Mouse (Mus musculus) lung, postnatal 0 days (tissue): Measurements from ENCODE around the gene Hdhd5. TPM values are rescaled to one million over a fixed set of nuclear protein-coding genes. Genes with fewer than 3 reads are reported as not detected.

Experiments
- ATAC-seq: fragments of 200-750 bp; cut with Nextera tagmentation; 2 replicates; pipeline ENCODE4 v1.8.0; 2017; ENCODE audit warnings: moderate library complexity
- DNase-seq: peaks from one replicate; pipeline ENCODE4 v3.0.0-alpha.2; 2016; ENCODE audit warnings: low spot score
- H3K27ac ChIP-seq: fragments of 300-500 bp; sonication (generic); 2 replicates; pipeline ENCODE4 v1.5.1; 2014; ENCODE audit warnings: antibody characterized with exemption, mild to moderate bottlenecking, low read length, mixed read lengths
- H3K27me3 ChIP-seq: fragments of 300-500 bp; sonication (generic); replicated peaks from 2 replicates; pipeline ENCODE4 v1.6.1; 2014; ENCODE audit warnings: low read length, mixed read lengths; ENCODE audit not compliant: insufficient read depth
- H3K36me3 ChIP-seq: fragments of 300-500 bp; sonication (generic); 2 replicates; pipeline ENCODE4 v1.6.1; 2014; ENCODE audit warnings: low read length, mixed read lengths; ENCODE audit not compliant: insufficient read depth
- H3K4me1 ChIP-seq: fragments of 300-500 bp; sonication (generic); 2 replicates; pipeline ENCODE4 v1.6.1; 2014; ENCODE audit warnings: antibody characterized with exemption, low read depth, low read length, mixed read lengths; ENCODE audit not compliant: insufficient read depth
- H3K4me2 ChIP-seq: fragments of 300-500 bp; sonication (generic); replicated peaks from 2 replicates; pipeline ENCODE4 v1.6.1; 2014; ENCODE audit warnings: low read depth, mild to moderate bottlenecking, low read length, moderate library complexity, mixed read lengths
- H3K4me3 ChIP-seq: fragments of 300-500 bp; sonication (generic); 2 replicates; pipeline ENCODE4 v1.5.1; 2014; ENCODE audit warnings: low read depth, low read length
- H3K9ac ChIP-seq: fragments of 300-500 bp; sonication (generic); replicated peaks from 2 replicates; pipeline ENCODE4 v1.6.1; 2014; ENCODE audit warnings: low read depth, mild to moderate bottlenecking
- H3K9me3 ChIP-seq: fragments of 300-500 bp; sonication (generic); 2 replicates; pipeline ENCODE4 v1.6.1; 2016; ENCODE audit warnings: low read length, mixed read lengths
- CTCF ChIP-seq: IDR thresholded peaks from 2 replicates; pipeline ENCODE4 v1.5.1; 2016; ENCODE audit warnings: antibody characterized with exemption, mild to moderate bottlenecking
- EP300 ChIP-seq: IDR thresholded peaks from 2 replicates; pipeline ENCODE4 v1.6.1; 2016; ENCODE audit warnings: antibody characterized with exemption, mild to moderate bottlenecking, control low read depth
- WGBS: fragments of 180-500 bp; shearing (Covaris S2); extraction: QIAGEN DNeasy Blood & Tissue Kit; methylation state at CpG from one replicate; pipeline ENCODE4 v1.1.7; 2014; 5-methylcytosine and 5-hydroxymethylcytosine counted together
- polyA plus RNA-seq: library from polyadenylated mRNA; unstranded; fragments of >200 nt; fragmentation: Nextera tagmentation; extraction: Ambion mirVana; gene quantifications from 2 replicates; pipeline ENCODE4 v1.2.1, GENCODE M21; 2015

Gene Hdhd5
- polyA plus RNA-seq, 1 experiment from 2014 or later, result 10.1 TPM

DNA sequence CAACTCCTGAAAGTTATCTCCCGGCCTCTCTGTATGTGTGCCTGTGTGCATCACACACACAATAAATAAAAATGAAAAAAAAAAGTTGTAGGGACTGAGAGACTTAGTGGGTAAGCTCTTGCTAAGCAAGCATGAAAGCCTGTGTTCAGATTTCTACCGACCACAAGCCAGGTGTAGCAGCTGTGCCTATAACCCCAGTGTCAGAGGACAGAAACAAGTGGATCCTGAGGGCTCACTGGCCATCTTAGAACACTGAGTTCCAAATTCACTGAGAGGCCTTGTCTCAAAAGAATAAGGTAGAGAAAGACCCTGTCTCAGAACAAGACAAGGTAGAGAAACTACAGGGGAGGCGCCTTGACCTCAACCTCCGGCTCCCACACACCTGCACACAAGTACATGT is 62.9 kb downstream of the Hdhd5 start:
- Histone ChIP-seq H3K9me3 (no peaks in the 10 kb centered on the region), H3K4me3 (no peak overlapping the region), H3K9ac (no peak overlapping the region), H3K36me3 (no peaks in the 10 kb centered on the region), H3K27me3 (no peaks in the 10 kb centered on the region), H3K4me1 (0 out of 2 replicates have a peak, but pooled peaks cover 8% of the 10 kb centered on the region), H3K4me2 (no peak overlapping the region), H3K27ac (no peak overlapping the region)
- TF ChIP-seq CTCF (no peak), EP300 (no peak)
- WGBS, result 91% methylated on average over 4 of the region's 4 CpGs
- DNase-seq, result no peak
- ATAC-seq, result no peak

DNA sequence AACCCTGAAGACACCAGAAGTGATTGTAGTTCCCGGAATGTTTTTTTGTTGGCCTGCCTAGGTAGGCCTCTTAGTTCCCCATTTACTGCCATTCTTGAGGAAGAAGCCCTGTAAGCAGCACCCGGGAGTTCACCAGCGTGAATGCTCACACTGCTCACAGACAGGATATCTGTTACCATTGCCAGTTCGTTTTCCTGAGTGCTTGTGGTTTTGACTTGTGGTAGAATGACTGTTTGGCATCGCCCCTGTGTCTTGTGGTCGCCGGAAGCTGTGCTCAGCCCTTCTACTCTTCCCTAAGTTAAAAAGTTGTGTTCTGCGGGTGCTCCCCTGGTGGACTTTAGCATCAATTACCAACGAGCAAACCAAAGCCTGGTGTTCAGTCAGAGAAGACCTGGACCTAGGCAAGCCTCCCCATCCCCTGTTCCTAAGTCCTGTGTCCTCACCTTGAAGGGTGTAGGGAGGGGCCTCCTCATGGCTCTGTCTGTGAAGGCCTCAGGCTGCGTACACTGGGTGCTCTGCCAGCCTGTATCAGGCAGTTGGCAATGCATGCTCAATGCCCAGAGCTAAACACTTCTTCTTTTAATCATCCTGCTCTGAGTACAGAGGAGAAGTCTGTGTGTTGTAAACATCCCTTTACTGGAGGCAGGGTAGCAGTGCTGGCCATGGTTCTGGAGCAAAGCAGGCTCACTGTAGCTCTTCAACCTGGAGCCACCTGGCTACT is 64.3 kb downstream of the Hdhd5 start:
- Histone ChIP-seq H3K27ac (no peak overlapping the region), H3K9ac (no peak overlapping the region), H3K27me3 (0 out of 2 replicates have a peak, but pooled peaks cover 3% of the 10 kb centered on the region), H3K4me3 (no peak overlapping the region), H3K4me2 (no peak overlapping the region), H3K36me3 (no peaks in the 10 kb centered on the region), H3K9me3 (no peaks in the 10 kb centered on the region), H3K4me1 (0 out of 2 replicates have a peak, but pooled peaks cover 8% of the 10 kb centered on the region)
- 77% methylated on average over 10 of the region's 10 CpGs for WGBS
- no peak for TF ChIP-seq CTCF
- DNase-seq, result peak; percentile 29
- no peak for ATAC-seq

DNA sequence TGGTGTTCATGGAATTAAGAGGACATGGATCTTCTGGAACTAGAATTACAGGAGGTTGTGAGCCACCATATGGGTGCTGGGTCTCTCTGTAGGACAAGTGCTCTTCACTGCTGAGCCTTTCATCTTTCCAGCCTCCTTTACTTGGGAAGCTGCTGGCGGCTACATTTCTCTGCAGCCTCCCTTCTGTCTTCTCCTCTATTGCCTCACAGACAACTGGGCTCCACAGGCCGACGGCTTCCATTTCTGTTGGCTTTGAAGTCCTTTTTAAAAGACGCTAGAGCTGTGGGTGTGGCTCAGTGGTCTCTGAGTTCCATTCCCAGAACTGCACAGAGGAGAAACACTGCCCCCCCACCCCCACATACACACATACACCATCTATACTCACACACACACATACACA is 65.7 kb downstream of the Hdhd5 start:
- Histone ChIP-seq H3K27me3 (0 out of 2 replicates have a peak, but pooled peaks cover 5% of the 10 kb centered on the region), H3K9ac (no peak overlapping the region), H3K4me2 (no peak overlapping the region), H3K9me3 (no peaks in the 10 kb centered on the region), H3K27ac (no peak overlapping the region), H3K4me1 (0 out of 2 replicates have a peak, but pooled peaks cover 8% of the 10 kb centered on the region), H3K4me3 (no peak overlapping the region), H3K36me3 (no peaks in the 10 kb centered on the region)
- ATAC-seq, result no peak
- TF ChIP-seq CTCF (no peak), EP300 (no peak)
- no peak for DNase-seq
- 53% methylated on average over 4 of the region's 4 CpGs for WGBS

GRCm38 (mm10) chr6:120464406-120464939 is 66.6 kb downstream of the Hdhd5 start:
- Histone ChIP-seq H3K9ac (no peak overlapping the region), H3K27me3 (0 out of 2 replicates have a peak, but pooled peaks cover 5% of the 10 kb centered on the region), H3K4me1 (0 out of 2 replicates have a peak, but pooled peaks cover 8% of the 10 kb centered on the region), H3K4me3 (peak overlapping the region; percentile 62), H3K36me3 (no peaks in the 10 kb centered on the region), H3K27ac (no peak overlapping the region), H3K4me2 (peak overlapping the region; percentile 79), H3K9me3 (no peaks in the 10 kb centered on the region)
- 0 out of 2 replicates have a peak, but pooled peaks have one; percentile 7 for ATAC-seq
- 40% methylated on average over 9 of the region's 9 CpGs for WGBS
- peak; percentile 59 for DNase-seq
- no peak for TF ChIP-seq EP300
- no peak for TF ChIP-seq CTCF

DNA sequence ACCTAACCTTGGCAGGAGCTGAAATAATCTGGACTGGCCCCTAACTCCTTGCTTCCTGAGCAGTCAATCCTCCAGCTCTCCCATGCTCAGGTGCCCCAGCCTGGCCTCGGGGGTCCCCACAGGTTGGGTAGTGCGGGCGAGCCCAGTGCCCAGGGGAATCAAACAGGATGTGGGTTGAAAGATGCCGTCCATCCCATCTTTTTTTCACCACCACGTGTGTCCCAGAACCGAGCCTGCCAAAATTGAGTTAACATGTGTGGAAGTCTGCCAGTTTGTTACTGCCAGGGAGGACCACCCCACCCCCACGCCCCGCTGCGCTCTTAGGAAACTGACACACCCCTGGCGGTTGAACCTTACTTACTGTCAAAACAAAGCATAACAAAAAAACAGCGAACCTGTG is 67.2 kb downstream of the Hdhd5 start:
- ATAC-seq (0 out of 2 replicates have a peak, but pooled peaks have one; percentile 11), DNase-seq (peak; percentile 72)
- peak; percentile 22; the same call in 1 of the 2 replicates for TF ChIP-seq CTCF
- TF ChIP-seq EP300, result no peak
- peak overlapping the region; percentile 75; the same call in 1 of the 2 replicates for H3K27ac ChIP-seq
- H3K4me3 ChIP-seq, result peak overlapping the region; percentile 62
- H3K27me3 ChIP-seq, result 0 out of 2 replicates have a peak, but pooled peaks cover 5% of the 10 kb centered on the region
- peak overlapping the region; percentile 79 for H3K4me2 ChIP-seq
- H3K9me3 ChIP-seq, result no peaks in the 10 kb centered on the region
- H3K4me1 ChIP-seq, result 0 out of 2 replicates have a peak, but pooled peaks cover 8% of the 10 kb centered on the region
- H3K9ac ChIP-seq, result peak overlapping the region; percentile 65; the same call in 1 of the 2 replicates
- 4% methylated on average over 11 of the region's 11 CpGs for WGBS
- H3K36me3 ChIP-seq, result no peaks in the 10 kb centered on the region

GRCm38 (mm10) chr6:120463086-120463871 is 67.8 kb downstream of the Hdhd5 start, which contains the start of gene Il17ra:
Il17ra (plus strand) TSS chr6:120463247.
- 0 out of 2 replicates have a peak, but pooled peaks cover 8% of the 10 kb centered on the region for H3K4me1 ChIP-seq
- H3K36me3 ChIP-seq, result no peaks in the 10 kb centered on the region
- peak; percentile 97 for ATAC-seq
- peak; percentile 87 for DNase-seq
- TF ChIP-seq CTCF (0 out of 2 replicates have a peak, but pooled peaks have one; percentile 3), EP300 (no peak)
- H3K4me2 ChIP-seq, result peak within 1 kb of the TSS; percentile 79
- 0 out of 2 replicates have a peak, but pooled peaks cover 5% of the 10 kb centered on the region for H3K27me3 ChIP-seq
- no peaks in the 10 kb centered on the region for H3K9me3 ChIP-seq
- H3K9ac ChIP-seq, result peak within 1 kb of the TSS; percentile 65
- H3K27ac ChIP-seq, result peak within 1 kb of the TSS; percentile 75
- under 1% methylated on average over 88 of the region's 90 CpGs for WGBS
- H3K4me3 ChIP-seq, result peak within 1 kb of the TSS; percentile 62
